Mouse (Mus musculus) heart, postnatal 0 days (tissue): ENCODE results near the gene Cst6.

ENCODE experiments used
- CTCF ChIP-seq: IDR thresholded peaks from 2 replicates; pipeline ENCODE4 v1.5.1; 2016; ENCODE audit warnings: antibody characterized with exemption, control low read depth, low read depth
- EP300 ChIP-seq: IDR thresholded peaks from 2 replicates; pipeline ENCODE4 v1.6.1; 2016; ENCODE audit warnings: antibody characterized with exemption, low read depth

DNA sequence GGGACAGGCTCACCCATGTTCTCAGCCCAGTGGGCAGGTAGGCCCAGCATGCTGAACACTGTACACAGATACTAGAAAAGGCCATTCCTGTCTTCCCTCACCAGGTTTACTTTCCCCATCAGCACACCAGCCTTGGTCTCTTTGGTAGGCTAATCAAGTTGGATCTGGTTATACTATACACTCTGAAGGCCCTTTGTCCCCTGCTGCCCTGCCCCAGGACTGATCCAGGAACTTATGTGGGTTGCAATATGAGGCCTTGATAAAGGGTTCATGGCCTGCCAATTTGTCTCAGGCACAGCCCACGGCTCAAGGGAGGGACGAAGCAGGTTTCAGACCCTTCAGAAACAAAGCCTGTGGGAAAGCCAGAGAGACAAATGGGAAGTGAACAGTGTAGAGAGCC, 4.2 kb upstream of the Cst6 start:
- TF ChIP-seq CTCF (no peak), EP300 (no peak)
